Mouse (Mus musculus): ENCODE measurements around the gene Cyb561.

DNA sequence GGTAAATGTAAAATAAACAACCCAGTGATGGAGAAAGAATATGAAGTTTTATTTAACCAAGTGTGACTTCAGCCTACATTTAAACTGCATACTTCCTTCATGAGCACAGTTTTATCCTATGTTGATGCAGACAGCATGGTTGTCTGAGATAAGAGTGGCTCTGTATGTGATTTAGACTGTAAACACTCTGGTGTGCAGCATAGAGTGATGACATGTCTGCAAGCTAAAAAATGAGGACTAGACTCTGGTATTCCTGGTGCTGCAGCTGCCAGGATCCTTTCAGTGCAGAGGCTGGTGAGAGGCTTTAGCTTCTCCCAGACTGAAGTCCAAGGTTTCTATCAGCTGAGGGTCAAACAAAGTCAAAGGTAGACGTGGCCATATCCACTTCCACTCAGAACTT lies 65.9 kb downstream of the Cyb561 start:
- no peak for TF ChIP-seq MAFK (IDR thresholded peaks at IDR 0.05; ENCODE audit: borderline replicate concordance, low read depth, low read length)
- no peak for TF ChIP-seq POLR2A (IDR thresholded peaks at IDR 0.05; ENCODE audit: control insufficient read depth in 1 of 2, insufficient read depth in 1 of 2, low read depth in 1 of 2, low read length in 2 of 2, poor library complexity in 1 of 2)
- no peak for TF ChIP-seq SMC3 (IDR thresholded peaks at IDR 0.05; ENCODE audit: low read depth, low read length)
- no peak for TF ChIP-seq CTCF (IDR thresholded peaks at IDR 0.05 in 2 of 3, conservative IDR thresholded peaks at IDR 0.05 in 1 of 3; ENCODE audit: control insufficient read depth in 1 of 3, insufficient read depth in 1 of 3, low read depth in 2 of 3, low read length in 3 of 3, poor library complexity in 1 of 3, severe bottlenecking in 1 of 3)
- TF ChIP-seq ZMIZ1 (IDR thresholded peaks at IDR 0.05; ENCODE audit: low read depth, low read length), result no peak
- TF ChIP-seq E2F4 (IDR thresholded peaks at IDR 0.05; ENCODE audit: borderline replicate concordance, low read depth, low read length), result no peak
- TF ChIP-seq ELF1 (IDR thresholded peaks at IDR 0.05; ENCODE audit: low read depth, low read length), result no peak
- TF ChIP-seq MXI1 (IDR thresholded peaks at IDR 0.05; ENCODE audit: low read depth, low read length), result no peak
- TF ChIP-seq EP300 (IDR thresholded peaks at IDR 0.05; ENCODE audit: low read depth in 1 of 2, low read length in 2 of 2), result no peak
- TF ChIP-seq MYC (IDR thresholded peaks at IDR 0.05; ENCODE audit: low read depth, low read length), result no peak
- no peak for TF ChIP-seq UBTF (IDR thresholded peaks at IDR 0.05; ENCODE audit: borderline replicate concordance, insufficient read depth, low read depth, low read length)
- TF ChIP-seq KAT2A (conservative IDR thresholded peaks at IDR 0.05; ENCODE audit: low read depth, low read length), result no peak
